Mouse (Mus musculus) liver, adult (tissue): ENCODE results near the gene Tmem190.

Experiments
- GATA4 ChIP-seq: IDR thresholded peaks from 2 replicates; pipeline ENCODE4 v1.6.1; 2014; ENCODE audit warnings: mild to moderate bottlenecking, low read length; ENCODE audit not compliant: insufficient replicate concordance

Gene Tmem190

GRCm38 (mm10) chr7:4782759-4783158 is at the start of gene Tmem190, which contains the start of gene Il11:
Gene Tmem190, plus strand, starts transcription at chr7:4782937.
Gene Il11, minus strand, starts transcription at chr7:4782859.
- TF ChIP-seq GATA4: no peak

- TF ChIP-seq GATA4: no peak
Measured at GRCm38 (mm10) chr7:4732968-4733392, 49.8 kb upstream of the Tmem190 start.

- no peak for TF ChIP-seq GATA4
Measured at GRCm38 (mm10) chr7:4739041-4739543, 43.6 kb upstream of the Tmem190 start.

GRCm38 (mm10) chr7:4739544-4740275 is 43.0 kb upstream of the Tmem190 start, which contains the start of gene Kmt5c:
Gene Kmt5c, plus strand, starts transcription at chr7:4740115.
- no peak for TF ChIP-seq GATA4

GRCm38 (mm10) chr7:4740309-4740727 is 42.4 kb upstream of the Tmem190 start:
- no peak for TF ChIP-seq GATA4

GRCm38 (mm10) chr7:4741151-4741550 is 41.6 kb upstream of the Tmem190 start:
- no peak for TF ChIP-seq GATA4

GRCm38 (mm10) chr7:4741672-4742481 is 40.9 kb upstream of the Tmem190 start:
- no peak for TF ChIP-seq GATA4

- no peak for TF ChIP-seq GATA4
Measured at GRCm38 (mm10) chr7:4742482-4742819, 40.3 kb upstream of the Tmem190 start.

GRCm38 (mm10) chr7:4743354-4743753 is 39.4 kb upstream of the Tmem190 start:
- no peak for TF ChIP-seq GATA4

GRCm38 (mm10) chr7:4744886-4745285 is 37.9 kb upstream of the Tmem190 start:
- no peak for TF ChIP-seq GATA4

- TF ChIP-seq GATA4: no peak
Measured at GRCm38 (mm10) chr7:4746326-4746980, 36.3 kb upstream of the Tmem190 start.

GRCm38 (mm10) chr7:4747156-4747899 is 35.4 kb upstream of the Tmem190 start:
- no peak for TF ChIP-seq GATA4

GRCm38 (mm10) chr7:4748321-4748720 is 34.4 kb upstream of the Tmem190 start:
- no peak for TF ChIP-seq GATA4

- TF ChIP-seq GATA4: no peak
Measured at GRCm38 (mm10) chr7:4749169-4749568, 33.6 kb upstream of the Tmem190 start.
